Mouse (Mus musculus) kidney, embryonic 15.5 days (tissue): Measurements from ENCODE around the gene Slc25a11. TPM values are rescaled to one million over a fixed set of nuclear protein-coding genes. Genes with fewer than 3 reads are reported as not detected.
A peak's percentile ranks its signal among the peaks of the same experiment; 100 is the strongest.

Source experiments
- ATAC-seq: fragments of 200-750 bp; cut with Nextera tagmentation; replicated peaks from 2 replicates; pipeline ENCODE4 v1.8.0; 2017; ENCODE audit warnings: moderate TSS enrichment; ENCODE audit not compliant: low FRiP score
- H3K27ac ChIP-seq: fragments of 300-500 bp; sonication (generic); 2 replicates; pipeline ENCODE4 v1.5.1; 2015; ENCODE audit warnings: mild to moderate bottlenecking, inconsistent platforms
- H3K27me3 ChIP-seq: fragments of 300-500 bp; sonication (generic); 2 replicates; pipeline ENCODE4 v1.6.1; 2015; ENCODE audit warnings: inconsistent platforms
- H3K36me3 ChIP-seq: fragments of 300-500 bp; sonication (generic); 2 replicates; pipeline ENCODE4 v1.6.1; 2015; ENCODE audit warnings: inconsistent platforms
- H3K4me1 ChIP-seq: fragments of 300-500 bp; sonication (generic); 2 replicates; pipeline ENCODE4 v1.6.1; 2015; ENCODE audit warnings: inconsistent platforms
- H3K4me2 ChIP-seq: fragments of 300-500 bp; sonication (generic); 2 replicates; pipeline ENCODE4 v1.6.1; 2015; ENCODE audit warnings: moderate library complexity, mild to moderate bottlenecking, inconsistent platforms
- H3K4me3 ChIP-seq: fragments of 300-500 bp; sonication (generic); replicated peaks from 2 replicates; pipeline ENCODE4 v1.5.1; 2015; ENCODE audit warnings: mild to moderate bottlenecking, inconsistent platforms
- H3K9ac ChIP-seq: fragments of 300-500 bp; sonication (generic); 2 replicates; pipeline ENCODE4 v1.6.1; 2015; ENCODE audit warnings: mild to moderate bottlenecking, inconsistent platforms
- H3K9me3 ChIP-seq: fragments of 300-500 bp; sonication (generic); replicated peaks from 2 replicates; pipeline ENCODE4 v1.6.1; 2016; ENCODE audit warnings: inconsistent platforms
- WGBS: fragments of 180-500 bp; shearing (Covaris S2); methylation state at CpG from one replicate; pipeline ENCODE4 v1.1.7; 2015; ENCODE audit warnings: mixed read lengths; 5-methylcytosine and 5-hydroxymethylcytosine counted together
- polyA plus RNA-seq: library from polyadenylated mRNA; unstranded; fragments of >200 nt; fragmentation: Nextera tagmentation; extraction: Ambion mirVana; gene quantifications from 2 replicates; pipeline ENCODE4 v1.2.1, GENCODE M21; 2015

The Slc25a11 gene
- polyA plus RNA-seq, 1 experiment from 2014 or later, result 186 TPM

DNA sequence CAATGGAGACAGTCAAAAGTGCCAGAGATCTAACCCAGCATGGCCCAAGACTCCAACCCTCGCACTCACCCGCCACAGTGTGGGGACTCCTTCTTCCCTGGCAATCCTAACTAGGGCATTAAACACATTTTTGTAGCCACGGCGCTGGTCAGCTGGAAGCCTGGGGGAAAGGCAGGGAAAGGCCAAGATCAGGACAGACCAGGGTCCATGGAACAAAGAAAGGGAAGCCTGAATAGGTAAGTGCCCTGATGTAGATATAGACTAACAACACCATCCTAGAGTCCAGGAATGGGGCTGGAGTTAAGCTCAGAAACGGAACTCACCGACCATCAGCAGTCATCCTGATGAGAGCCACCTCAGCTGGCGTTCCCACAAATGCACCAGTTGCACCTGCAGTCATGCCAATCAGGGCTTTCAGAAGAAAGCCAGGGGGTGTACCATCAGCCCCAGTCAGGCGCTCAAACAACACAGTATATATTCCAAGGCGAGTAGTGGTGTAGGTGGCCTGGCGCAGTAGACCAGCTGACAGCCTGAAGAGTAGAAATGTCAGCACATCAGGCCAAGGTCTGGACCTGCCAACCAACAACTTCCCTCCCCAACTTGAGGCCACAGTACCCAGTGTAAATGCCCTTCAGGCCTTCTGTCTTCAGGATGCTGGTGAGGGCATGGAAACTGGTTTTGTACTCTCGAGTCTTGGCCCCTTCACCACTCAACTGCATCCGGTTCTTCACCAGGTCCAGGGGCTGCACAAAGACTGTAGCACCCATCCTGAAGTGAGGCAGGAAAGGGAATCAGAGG lies 1.6 kb downstream of the Slc25a11 start:
- Histone ChIP-seq H3K4me1 (peaks cover 42% of the 10 kb centered on the region), H3K4me2 (peak overlapping the region; percentile 82), H3K27ac (peak overlapping the region; percentile 93), H3K9me3 (no peaks in the 10 kb centered on the region), H3K36me3 (peaks cover 59% of the 10 kb centered on the region), H3K9ac (peak overlapping the region; percentile 76), H3K4me3 (peak overlapping the region; percentile 84), H3K27me3 (no peaks in the 10 kb centered on the region)
- 86% methylated on average over 12 of the region's 12 CpGs for WGBS
- no peak for ATAC-seq

- Histone ChIP-seq H3K4me2 (no peak overlapping the region), H3K27me3 (no peaks in the 10 kb centered on the region), H3K9me3 (no peaks in the 10 kb centered on the region), H3K36me3 (peaks cover 49% of the 10 kb centered on the region), H3K4me3 (no peak overlapping the region), H3K9ac (no peak overlapping the region), H3K4me1 (peaks cover 34% of the 10 kb centered on the region), H3K27ac (no peak overlapping the region)
- no peak for ATAC-seq
- 95% methylated on average over 8 of the region's 8 CpGs for WGBS
Observed at GRCm38 (mm10) chr11:70644564-70645103, 2.6 kb downstream of the Slc25a11 start.

DNA sequence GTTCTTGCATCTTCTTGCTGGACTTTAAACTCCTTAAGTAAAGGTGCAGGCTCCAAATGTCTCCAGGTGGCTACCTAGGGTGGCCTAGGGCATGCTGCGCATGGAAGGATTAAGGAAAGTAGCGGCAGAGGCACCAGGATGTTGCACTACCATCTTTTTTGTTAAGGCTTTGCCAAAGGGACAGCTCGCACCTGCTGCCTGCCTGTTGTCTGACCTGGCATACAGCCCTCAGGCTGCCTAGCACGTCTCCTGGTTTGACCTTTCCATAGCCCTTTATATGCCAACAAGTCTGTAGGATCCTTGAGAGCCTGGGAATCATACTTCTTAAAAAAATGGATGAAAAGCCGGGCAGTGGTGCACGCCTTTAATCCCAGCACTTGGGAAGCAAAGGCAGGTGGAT lies 4.2 kb downstream of the Slc25a11 start:
- no peak for ATAC-seq
- Histone ChIP-seq H3K27me3 (no peaks in the 10 kb centered on the region), H3K36me3 (peaks cover 34% of the 10 kb centered on the region), H3K4me1 (peaks cover 18% of the 10 kb centered on the region), H3K9me3 (no peaks in the 10 kb centered on the region), H3K4me2 (no peak overlapping the region), H3K9ac (no peak overlapping the region), H3K27ac (no peak overlapping the region), H3K4me3 (no peak overlapping the region)
- WGBS, result 94% methylated on average over 6 of the region's 6 CpGs

DNA sequence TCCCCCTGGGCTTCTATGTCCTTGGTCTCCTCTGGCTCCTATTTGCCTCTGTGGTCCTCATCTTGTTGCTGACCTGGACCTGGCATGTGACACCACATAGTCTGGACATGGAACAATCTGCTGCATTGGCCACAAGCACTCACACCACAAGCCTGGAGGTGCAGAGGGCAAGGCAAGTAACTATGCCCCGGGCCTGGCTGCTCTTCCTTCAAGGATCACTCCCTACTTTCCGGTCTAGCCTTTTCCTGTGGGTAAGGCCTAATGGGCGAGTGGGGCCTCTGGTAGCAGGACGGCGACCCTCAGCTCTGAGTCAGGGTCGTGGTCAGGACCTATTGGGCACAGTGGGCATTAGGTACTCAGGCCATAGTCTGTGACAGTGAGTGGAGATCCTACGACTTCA lies 6.0 kb downstream of the Slc25a11 start:
- Histone ChIP-seq H3K4me1 (peaks cover 11% of the 10 kb centered on the region), H3K27me3 (no peaks in the 10 kb centered on the region), H3K4me3 (no peak overlapping the region), H3K9me3 (no peaks in the 10 kb centered on the region), H3K9ac (no peak overlapping the region), H3K36me3 (peaks cover 34% of the 10 kb centered on the region), H3K4me2 (no peak overlapping the region), H3K27ac (no peak overlapping the region)
- no peak for ATAC-seq
- 86% methylated on average over 7 of the region's 7 CpGs for WGBS

DNA sequence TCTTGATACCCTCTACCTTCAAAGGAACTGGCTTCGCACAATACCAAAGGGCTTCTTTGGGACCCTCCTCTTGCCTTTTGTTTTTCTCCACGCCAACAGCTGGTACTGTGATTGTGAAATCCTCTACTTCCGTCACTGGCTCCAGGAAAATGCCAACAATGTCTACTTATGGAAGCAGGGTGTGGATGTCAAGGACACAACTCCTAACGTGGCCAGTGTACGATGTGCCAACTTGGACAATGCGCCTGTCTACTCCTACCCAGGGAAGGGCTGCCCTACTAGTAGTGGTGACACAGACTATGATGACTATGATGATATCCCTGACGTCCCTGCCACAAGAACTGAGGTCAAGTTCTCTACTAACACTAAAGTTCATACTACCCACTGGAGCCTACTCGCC lies 7.3 kb downstream of the Slc25a11 start:
- ATAC-seq, result no peak
- WGBS, result 86% methylated on average over 8 of the region's 8 CpGs

GRCm38 (mm10) chr11:70638714-70639278 lies 8.5 kb downstream of the Slc25a11 start, which contains the start of gene Gp1ba:
Gene Gp1ba, plus strand, starts transcription at chr11:70639122.
- Histone ChIP-seq H3K36me3 (peaks cover 13% of the 10 kb centered on the region), H3K4me2 (no peak within 1 kb of the TSS), H3K9me3 (no peaks in the 10 kb centered on the region), H3K4me3 (no peak within 1 kb of the TSS), H3K27me3 (no peaks in the 10 kb centered on the region), H3K27ac (no peak within 1 kb of the TSS), H3K9ac (no peak within 1 kb of the TSS), H3K4me1 (no peaks in the 10 kb centered on the region)
- no peak for ATAC-seq
- 51% methylated on average over 5 of the region's 5 CpGs for WGBS

More for the DNA sequence above, 7.3 kb downstream of the Slc25a11 start:
- Histone ChIP-seq H3K4me3 (no peak overlapping the region), H3K27ac (no peak overlapping the region), H3K27me3 (no peaks in the 10 kb centered on the region), H3K9ac (no peak overlapping the region), H3K36me3 (peaks cover 24% of the 10 kb centered on the region), H3K4me2 (no peak overlapping the region), H3K9me3 (no peaks in the 10 kb centered on the region), H3K4me1 (no peaks in the 10 kb centered on the region)

GRCm38 (mm10) chr11:70638293-70638692 lies 9.0 kb downstream of the Slc25a11 start:
- no peak overlapping the region for H3K9ac ChIP-seq
- H3K27me3 ChIP-seq, result no peaks in the 10 kb centered on the region
- H3K4me3 ChIP-seq, result no peak overlapping the region
- no peak overlapping the region for H3K4me2 ChIP-seq
- no peaks in the 10 kb centered on the region for H3K9me3 ChIP-seq
- H3K36me3 ChIP-seq, result peaks cover 8% of the 10 kb centered on the region
- 91% methylated on average over 1 of the region's 1 CpGs for WGBS
- H3K27ac ChIP-seq, result no peak overlapping the region
- no peaks in the 10 kb centered on the region for H3K4me1 ChIP-seq
- ATAC-seq, result no peak

DNA sequence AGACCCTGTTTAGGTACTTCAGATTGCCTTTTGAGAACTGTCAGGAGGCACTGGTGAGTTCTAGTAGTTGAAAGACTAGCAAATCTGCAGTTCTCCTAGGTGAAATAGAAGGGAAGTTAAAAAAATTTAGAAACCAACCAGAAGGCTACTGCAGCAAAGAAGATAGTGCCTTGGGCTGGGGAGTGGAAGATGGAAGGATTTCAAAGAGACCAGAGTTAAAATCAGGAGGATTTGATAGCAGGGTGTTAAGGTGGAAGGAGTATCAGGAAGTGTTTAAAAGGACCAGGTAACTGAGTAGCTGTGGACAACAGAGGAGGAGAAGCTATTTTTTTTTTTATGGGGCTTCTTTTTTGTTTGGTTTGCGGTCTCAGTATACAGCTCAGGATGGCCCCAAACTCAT lies 9.5 kb downstream of the Slc25a11 start:
- 100% methylated on average over 1 of the region's 1 CpGs for WGBS
- H3K4me2 ChIP-seq, result no peak overlapping the region
- no peak overlapping the region for H3K27ac ChIP-seq
- peaks cover 3% of the 10 kb centered on the region; the same call in 1 of the 2 replicates for H3K36me3 ChIP-seq
- no peaks in the 10 kb centered on the region for H3K27me3 ChIP-seq
- no peak overlapping the region for H3K4me3 ChIP-seq
- H3K9me3 ChIP-seq, result no peaks in the 10 kb centered on the region
- no peak for ATAC-seq
- no peak overlapping the region for H3K9ac ChIP-seq
- no peaks in the 10 kb centered on the region for H3K4me1 ChIP-seq

DNA sequence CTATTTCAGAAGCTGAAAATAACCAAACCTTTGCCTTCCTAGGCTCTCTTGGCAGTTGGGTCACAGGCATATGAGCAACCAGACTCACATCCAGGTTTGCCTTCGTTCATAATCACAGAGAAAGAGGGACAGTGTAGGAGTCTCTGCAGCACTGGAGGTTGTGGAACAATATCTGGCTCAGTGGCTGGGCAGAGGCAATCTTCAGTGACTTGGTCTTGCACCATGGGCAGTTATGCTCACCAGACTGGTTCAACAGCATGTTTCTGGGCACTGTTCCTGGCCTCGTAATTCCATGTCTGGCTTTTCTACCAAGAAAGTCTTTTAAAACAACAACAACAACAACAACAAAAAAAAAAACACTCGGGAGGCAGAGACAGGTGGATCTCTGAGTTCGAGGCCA lies 11.7 kb downstream of the Slc25a11 start:
- Histone ChIP-seq H3K27me3 (no peaks in the 10 kb centered on the region), H3K9me3 (no peaks in the 10 kb centered on the region), H3K4me2 (no peak overlapping the region), H3K9ac (no peak overlapping the region), H3K4me1 (no peaks in the 10 kb centered on the region), H3K27ac (no peak overlapping the region), H3K4me3 (no peak overlapping the region), H3K36me3 (no peaks in the 10 kb centered on the region)
- WGBS, result 84% methylated on average over 4 of the region's 4 CpGs
- ATAC-seq, result no peak

DNA sequence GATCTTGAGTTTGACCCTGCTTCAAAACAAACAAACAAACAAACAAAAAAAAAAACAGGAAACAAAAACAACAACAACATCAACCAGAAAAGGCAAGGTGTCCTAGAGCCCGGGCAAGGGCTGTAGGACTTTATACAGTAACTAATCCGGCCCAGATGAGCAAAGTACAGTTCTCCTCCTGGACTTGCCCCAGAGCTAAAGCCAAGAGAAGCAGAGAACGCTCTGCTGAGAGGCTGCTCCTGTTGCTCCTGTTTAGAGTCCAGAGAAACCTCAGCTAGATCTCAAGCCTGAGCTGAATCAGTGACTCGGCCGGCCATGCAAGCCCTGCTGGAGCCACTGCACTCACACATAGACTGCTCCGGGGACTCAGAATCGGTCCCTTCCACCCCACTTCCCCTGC lies 17.1 kb downstream of the Slc25a11 start:
- Histone ChIP-seq H3K4me1 (no peaks in the 10 kb centered on the region), H3K4me2 (no peak overlapping the region), H3K4me3 (no peak overlapping the region), H3K9ac (no peak overlapping the region), H3K9me3 (no peaks in the 10 kb centered on the region), H3K27me3 (no peaks in the 10 kb centered on the region), H3K27ac (0 out of 2 replicates have a peak overlapping the region, but pooled peaks have one; percentile 22), H3K36me3 (no peaks in the 10 kb centered on the region)
- 77% methylated on average over 7 of the region's 7 CpGs for WGBS
- ATAC-seq, result no peak

GRCm38 (mm10) chr11:70629557-70629956 lies 17.7 kb downstream of the Slc25a11 start:
- H3K36me3 ChIP-seq, result no peaks in the 10 kb centered on the region
- H3K9me3 ChIP-seq, result no peaks in the 10 kb centered on the region
- H3K4me1 ChIP-seq, result no peaks in the 10 kb centered on the region
- no peaks in the 10 kb centered on the region for H3K27me3 ChIP-seq
- H3K4me3 ChIP-seq, result no peak overlapping the region
- H3K9ac ChIP-seq, result no peak overlapping the region
- no peak overlapping the region for H3K27ac ChIP-seq
- WGBS, result 48% methylated on average over 5 of the region's 5 CpGs
- H3K4me2 ChIP-seq, result no peak overlapping the region
- no peak for ATAC-seq

GRCm38 (mm10) chr11:70628431-70628830 lies 18.8 kb downstream of the Slc25a11 start:
- Histone ChIP-seq H3K27ac (no peak overlapping the region), H3K4me2 (no peak overlapping the region), H3K4me1 (no peaks in the 10 kb centered on the region), H3K36me3 (no peaks in the 10 kb centered on the region), H3K27me3 (no peaks in the 10 kb centered on the region), H3K9me3 (no peaks in the 10 kb centered on the region), H3K9ac (no peak overlapping the region), H3K4me3 (no peak overlapping the region)
- WGBS, result 58% methylated on average over 2 of the region's 2 CpGs
- no peak for ATAC-seq
